Mouse (Mus musculus) CH12.LX (cell line): ENCODE data around the gene Grm8. TPM values are rescaled to one million over a fixed set of nuclear protein-coding genes. Genes with fewer than 3 reads are reported as not detected.

ENCODE experiments used
- DNase-seq: peaks from one replicate; pipeline ENCODE4 v3.0.0-alpha.2; 2013; ENCODE audit errors: extremely low read depth
- H3K27ac ChIP-seq: 2 replicates; pipeline ENCODE4 v1.5.1; 2012; ENCODE audit warnings: low read depth, mild to moderate bottlenecking, control low read depth, moderate library complexity; ENCODE audit not compliant: insufficient read depth
- H3K27me3 ChIP-seq: replicated peaks from 2 replicates; pipeline ENCODE3; 2012; ENCODE audit warnings: inconsistent platforms
- H3K36me3 ChIP-seq, 2 experiments: replicated peaks in 1 of 2; 2 replicates each; pipeline versions ENCODE3 to v1.6.1; 2012; ENCODE audit warnings: inconsistent platforms in 1 of 2, low read length in 1 of 2, mild to moderate bottlenecking in 1 of 2, mixed read lengths in 1 of 2, moderate library complexity in 1 of 2; ENCODE audit not compliant: control insufficient read depth in 1 of 2, insufficient read depth in 1 of 2
- H3K4me1 ChIP-seq, 2 experiments: 2 replicates each; pipeline ENCODE4 v1.6.1; 2012; ENCODE audit warnings: inconsistent platforms in 1 of 2, moderate library complexity in 1 of 2; ENCODE audit not compliant: insufficient read depth in 2 of 2, control insufficient read depth in 1 of 2
- H3K4me2 ChIP-seq: 2 replicates; pipeline ENCODE4 v1.6.1; 2012; ENCODE audit warnings: low read depth, mild to moderate bottlenecking, control low read depth; ENCODE audit not compliant: poor library complexity, insufficient read depth, severe bottlenecking
- H3K4me3 ChIP-seq, 3 experiments: fragments of 150-350 bp in 1 of 3; sonication (generic) in 1 of 3; replicated peaks in 1 of 3; 2 replicates each; pipeline versions ENCODE3 to v1.5.1; 2011 to 2012; ENCODE audit warnings: low read depth in 2 of 3, low read length in 2 of 3, mild to moderate bottlenecking in 2 of 3, moderate library complexity in 2 of 3, control low read depth in 1 of 3, improper control_type of control experiment in 1 of 3, inconsistent platforms in 1 of 3, mixed read lengths in 1 of 3; ENCODE audit not compliant: poor library complexity in 1 of 3
- H3K79me2 ChIP-seq: replicated peaks from 2 replicates; pipeline ENCODE4 v1.6.1; 2012; ENCODE audit warnings: mild to moderate bottlenecking, moderate library complexity; ENCODE audit not compliant: control insufficient read depth, poor library complexity, insufficient read depth, severe bottlenecking; ENCODE audit errors: extremely low read depth
- H3K9ac ChIP-seq: 2 replicates; pipeline ENCODE4 v1.6.1; 2012; ENCODE audit warnings: low read depth, mild to moderate bottlenecking, control low read depth, moderate library complexity; ENCODE audit not compliant: insufficient read depth
- H3K9me3 ChIP-seq: replicated peaks from 2 replicates; pipeline ENCODE3; 2012; ENCODE audit warnings: low read length, inconsistent platforms, mixed read lengths
- BHLHE40 ChIP-seq: IDR thresholded peaks from 2 replicates; pipeline ENCODE4 v1.6.1; 2011; ENCODE audit warnings: mild to moderate bottlenecking, low read depth, low read length, improper control_type of control experiment
- CTCF ChIP-seq, 2 experiments: IDR thresholded peaks in 1 of 2; conservative IDR thresholded peaks in 1 of 2; 2 replicates each; pipeline ENCODE4 v1.5.1; 2011 to 2012; ENCODE audit warnings: low read depth in 2 of 2, low read length in 2 of 2, improper control_type of control experiment in 1 of 2, inconsistent platforms in 1 of 2, mild to moderate bottlenecking in 1 of 2, moderate library complexity in 1 of 2
- ETS1 ChIP-seq: conservative IDR thresholded peaks from 2 replicates; pipeline ENCODE4 v1.6.1; 2012; ENCODE audit warnings: low read depth, mild to moderate bottlenecking, inconsistent platforms, low read length, improper control_type of control experiment, moderate library complexity
- GABPA ChIP-seq: IDR thresholded peaks from 2 replicates; pipeline ENCODE4 v1.6.1; 2012; ENCODE audit warnings: low read depth, low read length, improper control_type of control experiment, inconsistent platforms; ENCODE audit not compliant: insufficient replicate concordance
- JUND ChIP-seq: conservative IDR thresholded peaks from 2 replicates; pipeline ENCODE4 v1.6.1; 2011; ENCODE audit warnings: low read depth, low read length, improper control_type of control experiment
- MAX ChIP-seq: IDR thresholded peaks from 2 replicates; pipeline ENCODE4 v1.6.1; 2011; ENCODE audit warnings: low read length, improper control_type of control experiment
- MAZ ChIP-seq: IDR thresholded peaks from 2 replicates; pipeline ENCODE4 v1.6.1; 2012; ENCODE audit warnings: low read depth, mild to moderate bottlenecking, inconsistent platforms, low read length, improper control_type of control experiment, moderate library complexity
- MEF2A ChIP-seq: IDR thresholded peaks from 2 replicates; pipeline ENCODE4 v1.6.1; 2014; ENCODE audit warnings: low read depth, mild to moderate bottlenecking, inconsistent platforms, low read length, improper control_type of control experiment, borderline replicate concordance
- MXI1 ChIP-seq: IDR thresholded peaks from 2 replicates; pipeline ENCODE4 v1.6.1; 2011; ENCODE audit warnings: mild to moderate bottlenecking, low read depth, low read length, improper control_type of control experiment
- MYC ChIP-seq: IDR thresholded peaks from 2 replicates; pipeline ENCODE4 v1.6.1; 2011; ENCODE audit warnings: low read depth, mild to moderate bottlenecking, improper control_type of control experiment, low read length
- NRF1 ChIP-seq: IDR thresholded peaks from 2 replicates; pipeline ENCODE4 v1.6.1; 2014; ENCODE audit warnings: low read depth, mild to moderate bottlenecking, inconsistent platforms, low read length, improper control_type of control experiment, moderate library complexity
- POLR2A ChIP-seq: IDR thresholded peaks from 2 replicates; pipeline ENCODE4 v1.6.1; 2011; ENCODE audit warnings: low read depth, mild to moderate bottlenecking, improper control_type of control experiment, low read length
- SMC3 ChIP-seq: IDR thresholded peaks from 2 replicates; pipeline ENCODE4 v1.6.1; 2011; ENCODE audit warnings: low read depth, low read length, improper control_type of control experiment
- TBP ChIP-seq: conservative IDR thresholded peaks from 2 replicates; pipeline ENCODE4 v1.6.1; 2011; ENCODE audit warnings: low read depth, low read length, improper control_type of control experiment
- USF2 ChIP-seq: conservative IDR thresholded peaks from 2 replicates; pipeline ENCODE4 v1.6.1; 2011; ENCODE audit warnings: low read depth, low read length, improper control_type of control experiment
- ZC3H11A ChIP-seq: IDR thresholded peaks from 2 replicates; pipeline ENCODE4 v1.6.1; 2012; ENCODE audit warnings: low read depth, mild to moderate bottlenecking, inconsistent platforms, low read length, improper control_type of control experiment
- ZMIZ1 ChIP-seq: IDR thresholded peaks from 2 replicates; pipeline ENCODE4 v1.6.1; 2012; ENCODE audit warnings: low read depth, mild to moderate bottlenecking, inconsistent platforms, low read length, improper control_type of control experiment
- dilution Hi-C: fragments of 300-500 bp; cut with MboI; formaldehyde crosslinking; loops from 2 replicates; pipeline ENCODE4 v1.14.3; 2020; ENCODE audit warnings: low sequenced_read_pairs; ENCODE audit not compliant: extremely low pct_unique_long_range_greater_than_20kb, extremely low pct_ligation_motif_present
- in situ Hi-C: fragments of 300-500 bp; cut with MboI; formaldehyde crosslinking; loops from 3 replicates; pipeline ENCODE4 v1.14.3; 2019; ENCODE audit warnings: low sequenced_read_pairs, low pct_ligation_motif_present, low pct_unique_long_range_greater_than_20kb, mixed read lengths
- polyA plus RNA-seq: library from polyadenylated mRNA; unstranded; fragments of >175 nt; gene quantifications from 2 replicates; pipeline ENCODE4 v1.2.1, GENCODE M21; 2012; ENCODE audit warnings: low read depth; ENCODE audit not compliant: insufficient read length
- total RNA-seq, 2 experiments: library from RNA; depleted of rRNA; stranded (reverse); fragments of 300-350 nt in 1 of 2; fragments of >200 nt in 1 of 2; gene quantifications; 2 replicates each; pipeline ENCODE4 v1.2.3; 2012 to 2014

The Grm8 gene
- total and polyA plus RNA-seq, 3 experiments = 0.08 to 0.72 (median 0.21) TPM

DNA sequence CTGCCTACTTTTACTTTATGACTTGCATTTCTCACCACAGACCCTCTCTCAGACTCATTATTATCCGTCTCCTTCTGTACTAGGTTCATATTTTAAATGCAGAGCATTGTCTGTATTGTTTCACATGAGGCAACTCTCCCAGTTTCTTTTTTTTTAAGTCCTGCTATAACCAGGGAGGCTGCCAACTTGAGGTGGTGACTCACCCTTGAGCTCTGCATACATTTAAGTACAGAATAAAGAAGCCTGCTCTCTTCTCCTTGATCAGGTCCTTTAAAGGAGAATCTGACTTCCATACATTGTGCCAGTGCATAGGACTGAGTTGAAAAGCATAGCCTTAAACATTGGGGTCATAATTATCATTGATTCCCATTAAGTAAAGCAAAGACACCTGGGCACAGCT lies 488.5 kb downstream of the Grm8 start:
- no peak overlapping the region for H3K4me2 ChIP-seq
- no peaks in the 10 kb centered on the region for H3K27me3 ChIP-seq
- in situ Hi-C loops (no loop called here), dilution Hi-C loops (no loop called here)
- no peaks in the 10 kb centered on the region for H3K36me3 ChIP-seq
- no peaks in the 10 kb centered on the region for H3K79me2 ChIP-seq
- no peak overlapping the region for H3K4me3 ChIP-seq
- no peaks in the 10 kb centered on the region for H3K4me1 ChIP-seq
- no peak overlapping the region for H3K27ac ChIP-seq
- TF ChIP-seq MAX (no peak), ETS1 (no peak), ZMIZ1 (no peak), MEF2A (no peak), MAZ (no peak), MYC (no peak), NRF1 (no peak), TBP (no peak), BHLHE40 (no peak), MXI1 (no peak), JUND (no peak), GABPA (no peak), POLR2A (no peak)
- H3K9ac ChIP-seq = no peak overlapping the region
- no peaks in the 10 kb centered on the region for H3K9me3 ChIP-seq
- no peak for DNase-seq

GRCm38 (mm10) chr6:27645054-27645453 lies 489.9 kb downstream of the Grm8 start:
- H3K27ac ChIP-seq = no peak overlapping the region
- H3K4me2 ChIP-seq = no peak overlapping the region
- H3K9ac ChIP-seq = no peak overlapping the region
- in situ Hi-C loops = no loop called here
- dilution Hi-C loops = no loop called here
- no peaks in the 10 kb centered on the region for H3K36me3 ChIP-seq
- TF ChIP-seq JUND = no peak
- no peak for TF ChIP-seq ZC3H11A
- no peak for TF ChIP-seq SMC3
- no peak for TF ChIP-seq MAX
- no peak for TF ChIP-seq POLR2A
- TF ChIP-seq, all 38 proteins: peak for 0
- H3K27me3 ChIP-seq = no peaks in the 10 kb centered on the region
- no peak overlapping the region for H3K4me3 ChIP-seq
- DNase-seq = no peak
- H3K79me2 ChIP-seq = no peaks in the 10 kb centered on the region
- no peaks in the 10 kb centered on the region for H3K4me1 ChIP-seq
- H3K9me3 ChIP-seq = no peaks in the 10 kb centered on the region

DNA sequence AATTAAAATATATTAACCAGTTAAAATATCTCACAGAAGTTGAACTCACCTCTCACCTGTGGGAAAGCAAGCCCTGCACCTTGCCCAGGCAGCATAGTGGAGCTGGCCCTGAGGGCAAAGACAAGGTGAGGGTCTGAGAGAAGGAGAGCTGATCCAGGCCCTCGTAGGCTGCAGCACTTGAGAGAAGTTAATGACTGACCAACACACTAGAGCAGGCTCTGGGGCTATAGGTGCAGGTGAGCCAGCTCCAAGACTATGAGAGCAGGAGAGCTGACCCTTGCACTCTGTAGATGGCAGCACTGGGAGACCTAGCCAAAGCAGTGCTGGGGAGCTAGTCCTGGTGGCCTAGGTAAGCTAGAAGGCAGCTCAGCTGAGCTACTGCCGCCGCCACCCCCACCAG lies 499.1 kb downstream of the Grm8 start:
- dilution Hi-C loops = no loop called here
- Histone ChIP-seq H3K27ac (no peak overlapping the region), H3K79me2 (no peaks in the 10 kb centered on the region), H3K9me3 (no peaks in the 10 kb centered on the region), H3K4me1 (no peaks in the 10 kb centered on the region), H3K27me3 (no peaks in the 10 kb centered on the region), H3K9ac (no peak overlapping the region), H3K4me3 (no peak overlapping the region), H3K4me2 (no peak overlapping the region), H3K36me3 (no peaks in the 10 kb centered on the region)
- in situ Hi-C loops = no loop called here
- DNase-seq = no peak
- 0 out of 4 replicates have a peak, but pooled peaks of 1 of the 2 experiments have one; percentile 20 for TF ChIP-seq CTCF (conservative IDR thresholded peaks at IDR 0.05 in 1 of 2, IDR thresholded peaks at IDR 0.05 in 1 of 2; ENCODE audit: low read depth in 2 of 2, low read length in 2 of 2)
- TF ChIP-seq USF2 = no peak
